In genomic region chr19:6400096-6401086, GRCm38 (mm10) we compare ENCODE assay signal across 8 mouse cellular contexts. TPM values are rescaled to one million over a fixed set of nuclear protein-coding genes. Genes with fewer than 3 reads are reported as not detected.
DNase-seq lines count a peak whose midpoint lies in the region; ATAC-seq and TF ChIP-seq lines count a peak whose summit lies in the region.

No protein-coding gene starts in this region.

- H3K9ac ChIP-seq in CH12.LX (ENCODE audit: insufficient read depth, low read depth), result peak overlapping the region; percentile 51
- H3K9ac ChIP-seq in forebrain, postnatal 0 days, result peak overlapping the region; percentile 73

- H3K4me3 ChIP-seq in CH12.LX (replicated peaks in 1 of 3; ENCODE audit: low read depth in 2 of 3, low read length in 2 of 3, poor library complexity in 1 of 3), result peak overlapping the region; percentile 51 to 62 (median 53)
- peak overlapping the region; percentile 51 for H3K4me3 ChIP-seq in forebrain, postnatal 0 days (ENCODE audit: low read depth, low read length)

- H3K79me2 ChIP-seq in CH12.LX (replicated peaks; ENCODE audit: control insufficient read depth, extremely low read depth, insufficient read depth, poor library complexity, severe bottlenecking), result no peaks in the 10 kb centered on the region

- 2% methylated on average over 29 of the region's 29 CpGs for WGBS in forebrain, postnatal 0 days

- TF ChIP-seq CTCF in CH12.LX (conservative IDR thresholded peaks at IDR 0.05 in 1 of 2, IDR thresholded peaks at IDR 0.05 in 1 of 2; ENCODE audit: low read depth in 2 of 2, low read length in 2 of 2), result peak in 1 of 2 experiments; percentile 31; a peak in 2 of 4 replicates
- TF ChIP-seq CTCF in forebrain, postnatal 0 days (IDR thresholded peaks at IDR 0.05; ENCODE audit: low read depth), result peak; percentile 40

- peaks cover 0 to 27% of the 10 kb centered on the region in 2 experiments for H3K36me3 ChIP-seq in CH12.LX (replicated peaks in 1 of 2; ENCODE audit: control insufficient read depth in 1 of 2, insufficient read depth in 1 of 2, low read length in 1 of 2)
- H3K36me3 ChIP-seq in forebrain, postnatal 0 days (ENCODE audit: insufficient read depth), result no peaks in the 10 kb centered on the region

- no peaks in the 10 kb centered on the region for H3K27me3 ChIP-seq in CH12.LX (replicated peaks)
- H3K27me3 ChIP-seq in forebrain, postnatal 0 days (ENCODE audit: insufficient read depth, low read length), result no peaks in the 10 kb centered on the region

- peak; percentile 53 for ATAC-seq in forebrain, postnatal 0 days
- peak; percentile 14; the same call in 1 of the 2 replicates for ATAC-seq in monocyte, adult 5-6 weeks (replicated peaks; ENCODE audit: insufficient number of reproducible peaks, low FRiP score, low TSS enrichment, poor library complexity, severe bottlenecking)
- ATAC-seq in cerebellum, adult (ENCODE audit: insufficient number of reproducible peaks, low FRiP score, low TSS enrichment), result no peak

- peak overlapping the region; percentile 90 for H3K4me2 ChIP-seq in CH12.LX (ENCODE audit: insufficient read depth, low read depth, poor library complexity, severe bottlenecking)
- H3K4me2 ChIP-seq in forebrain, postnatal 0 days (ENCODE audit: low read depth), result peak overlapping the region; percentile 98

- in situ Hi-C loops in CH12.LX (cut with MboI; ENCODE audit: low pct_ligation_motif_present, low pct_unique_long_range_greater_than_20kb, low sequenced_read_pairs), result no loop called here

- H3K4me1 ChIP-seq in CH12.LX (ENCODE audit: control insufficient read depth in 1 of 2, insufficient read depth in 2 of 2), result peaks cover 4 to 39% of the 10 kb centered on the region in 2 experiments
- peaks cover 9% of the 10 kb centered on the region; the same call in 1 of the 2 replicates for H3K4me1 ChIP-seq in forebrain, postnatal 0 days (ENCODE audit: insufficient read depth)

- TF ChIP-seq RAD21 in CH12.LX (IDR thresholded peaks at IDR 0.05; ENCODE audit: low read depth, low read length), result no peak; the same call in 1 of the 2 replicates

- dilution Hi-C loops in CH12.LX (cut with MboI; ENCODE audit: extremely low pct_ligation_motif_present, extremely low pct_unique_long_range_greater_than_20kb, low sequenced_read_pairs), result no loop called here

- DNase-seq in embryo, embryonic 10.5 days (ENCODE audit: low spot score), result peak; percentile 40
- DNase-seq in embryo, embryonic 11 days, result no peak
- DNase-seq in CH12.LX (ENCODE audit: extremely low read depth), result peak; percentile 29
- peak; percentile 65 for DNase-seq in forebrain, postnatal 0 days
- peak; percentile 45 to 65 for DNase-seq in kidney, postnatal 4 days
- DNase-seq in layer of hippocampus, postnatal 25 days (ENCODE audit: extremely low spot score in 1 of 2, low spot score in 1 of 2), result no peak

- TF ChIP-seq EP300 in CH12.LX (IDR thresholded peaks at IDR 0.05; ENCODE audit: low read length), result no peak

- no peak for TF ChIP-seq POLR2A in CH12.LX (IDR thresholded peaks at IDR 0.05; ENCODE audit: low read depth, low read length)

- H3K9me3 ChIP-seq in CH12.LX (replicated peaks; ENCODE audit: low read length), result no peaks in the 10 kb centered on the region
- H3K9me3 ChIP-seq in forebrain, postnatal 0 days (ENCODE audit: low read length), result no peaks in the 10 kb centered on the region

- H3K27ac ChIP-seq in CH12.LX (ENCODE audit: insufficient read depth, low read depth), result no peak overlapping the region
- peak overlapping the region; percentile 88 for H3K27ac ChIP-seq in forebrain, postnatal 0 days (ENCODE audit: low read depth, low read length)

TF ChIP-seq in CH12.LX, 34 proteins besides CTCF, POLR2A, EP300 and RAD21:
- no peak for TF ChIP-seq BHLHE40 (IDR thresholded peaks at IDR 0.05; ENCODE audit: low read depth, low read length)
- peak; percentile 83 for TF ChIP-seq MXI1 (IDR thresholded peaks at IDR 0.05; ENCODE audit: low read depth, low read length)
- no peak for TF ChIP-seq E2F4 (IDR thresholded peaks at IDR 0.05; ENCODE audit: insufficient replicate concordance, low read depth, low read length)
- TF ChIP-seq CHD2 (IDR thresholded peaks at IDR 0.05; ENCODE audit: low read length), result 0 out of 2 replicates have a peak, but pooled peaks have one; percentile 32
- TF ChIP-seq ZC3H11A (IDR thresholded peaks at IDR 0.05; ENCODE audit: low read depth, low read length), result no peak
- TF ChIP-seq IRF4 (IDR thresholded peaks at IDR 0.05; ENCODE audit: low read depth, low read length), result no peak
- TF ChIP-seq MAX (IDR thresholded peaks at IDR 0.05; ENCODE audit: low read length), result peak; percentile 77
- TF ChIP-seq ELF1 (IDR thresholded peaks at IDR 0.05; ENCODE audit: low read depth, low read length), result no peak
- no peak for TF ChIP-seq JUND (conservative IDR thresholded peaks at IDR 0.05; ENCODE audit: low read depth, low read length)
- TF ChIP-seq POLR2AphosphoS2 (IDR thresholded peaks at IDR 0.05; ENCODE audit: low read depth, low read length), result no peak
- TF ChIP-seq ZKSCAN1 (IDR thresholded peaks at IDR 0.05; ENCODE audit: borderline replicate concordance, low read depth, low read length), result no peak
- no peak for TF ChIP-seq GABPA (IDR thresholded peaks at IDR 0.05; ENCODE audit: insufficient replicate concordance, low read depth, low read length)
- no peak for TF ChIP-seq USF2 (conservative IDR thresholded peaks at IDR 0.05; ENCODE audit: low read depth, low read length)
- TF ChIP-seq ZMIZ1 (IDR thresholded peaks at IDR 0.05; ENCODE audit: low read depth, low read length), result no peak
- no peak for TF ChIP-seq MAFK (IDR thresholded peaks at IDR 0.05; ENCODE audit: insufficient replicate concordance, low read length)
- TF ChIP-seq PAX5 (IDR thresholded peaks at IDR 0.05; ENCODE audit: low read length), result no peak
- no peak for TF ChIP-seq UBTF (IDR thresholded peaks at IDR 0.05; ENCODE audit: low read depth, low read length)
- TF ChIP-seq CHD1 (IDR thresholded peaks at IDR 0.05; ENCODE audit: low read depth, low read length), result no peak
- TF ChIP-seq JUN (IDR thresholded peaks at IDR 0.05; ENCODE audit: insufficient read depth, low read depth, low read length), result no peak
TF ChIP-seq in CH12.LX: peak in this region for 3.

RNA-seq across cellular contexts. Expression of gene Rasgrp2, which starts 1.3 kb away (rescaled TPM):
- total RNA-seq in CH12.LX (2012; rRNA removed) (16.9 and 22.0 TPM in 2 replicates), CH12.LX (2014; rRNA removed) (7.4 and 9.3 TPM in 2 replicates)
- polyA plus RNA-seq in CH12.LX (2012; ENCODE audit: insufficient read length, low read depth), result 26.0 and 37.9 TPM in 2 replicates
- 125 and 170 TPM in 2 replicates for total RNA-seq in forebrain, postnatal 0 days (2014; rRNA removed)
- polyA plus RNA-seq in forebrain, postnatal 0 days (2015; fragmentation: Nextera tagmentation; extraction: Ambion mirVana), result 130 and 150 TPM in 2 replicates
- total RNA-seq in monocyte, adult 5-6 weeks (2017), result 260 to 384 TPM (median 349 TPM) in 3 replicates
- 10 to 100 TPM; 29.3 to 29.8 TPM for total RNA-seq in layer of hippocampus, postnatal 25 days (2021)

RNA-seq across cellular contexts. Expression of gene Pygm, which starts 16.2 kb away (rescaled TPM):
- total RNA-seq in CH12.LX (2012; rRNA removed) (0.47 and 0.63 TPM in 2 replicates), CH12.LX (2014; rRNA removed) (0.32 and 0.92 TPM in 2 replicates)
- polyA plus RNA-seq in CH12.LX (2012; ENCODE audit: insufficient read length, low read depth), result 1.2 and 2.0 TPM in 2 replicates
- total RNA-seq in forebrain, postnatal 0 days (2014; rRNA removed), result 6.2 and 8.8 TPM in 2 replicates
- 4.7 and 7.6 TPM in 2 replicates for polyA plus RNA-seq in forebrain, postnatal 0 days (2015; fragmentation: Nextera tagmentation; extraction: Ambion mirVana)
- total RNA-seq in monocyte, adult 5-6 weeks (2017), result 4.5 to 17.7 TPM (median 7.7 TPM) in 3 replicates
- total RNA-seq in layer of hippocampus, postnatal 25 days (2021), result 10 to 100 TPM; 26.6 to 32.3 TPM

RNA-seq across cellular contexts. Expression of gene Nrxn2, which starts 18.1 kb away (rescaled TPM):
- total RNA-seq in CH12.LX (2012; rRNA removed) (0.29 and 0.30 TPM in 2 replicates), CH12.LX (2014; rRNA removed) (0.20 and 0.31 TPM in 2 replicates)
- polyA plus RNA-seq in CH12.LX (2012; ENCODE audit: insufficient read length, low read depth), result 0.71 and 1.1 TPM in 2 replicates
- 213 and 256 TPM in 2 replicates for total RNA-seq in forebrain, postnatal 0 days (2014; rRNA removed)
- polyA plus RNA-seq in forebrain, postnatal 0 days (2015; fragmentation: Nextera tagmentation; extraction: Ambion mirVana), result 45.1 and 49.4 TPM in 2 replicates
- not detected in 3 replicates for total RNA-seq in monocyte, adult 5-6 weeks (2017)
- 100 to 1,000 TPM; 404 to 465 TPM for total RNA-seq in layer of hippocampus, postnatal 25 days (2021)

RNA-seq across cellular contexts. Expression of gene Sf1, which starts 36.9 kb away (rescaled TPM):
- total RNA-seq in CH12.LX (2012; rRNA removed) (70.4 and 83.2 TPM in 2 replicates), CH12.LX (2014; rRNA removed) (54.5 and 64.7 TPM in 2 replicates)
- polyA plus RNA-seq in CH12.LX (2012; ENCODE audit: insufficient read length, low read depth), result 229 and 251 TPM in 2 replicates
- 70.0 and 113 TPM in 2 replicates for total RNA-seq in forebrain, postnatal 0 days (2014; rRNA removed)
- polyA plus RNA-seq in forebrain, postnatal 0 days (2015; fragmentation: Nextera tagmentation; extraction: Ambion mirVana), result 89.7 and 102 TPM in 2 replicates
- 222 to 393 TPM (median 317 TPM) in 3 replicates for total RNA-seq in monocyte, adult 5-6 weeks (2017)
- 100 to 1,000 TPM; 180 to 215 TPM for total RNA-seq in layer of hippocampus, postnatal 25 days (2021)

RNA-seq across cellular contexts. Expression of gene Map4k2, which starts 59.5 kb away (rescaled TPM):
- total RNA-seq in CH12.LX (2012; rRNA removed), result 77.6 and 95.2 TPM in 2 replicates
- 55.5 and 56.7 TPM in 2 replicates for total RNA-seq in CH12.LX (2014; rRNA removed)
- 119 and 127 TPM in 2 replicates for polyA plus RNA-seq in CH12.LX (2012; ENCODE audit: insufficient read length, low read depth)
- 43.0 and 55.8 TPM in 2 replicates for total RNA-seq in forebrain, postnatal 0 days (2014; rRNA removed)
- 6.7 and 9.7 TPM in 2 replicates for polyA plus RNA-seq in forebrain, postnatal 0 days (2015; fragmentation: Nextera tagmentation; extraction: Ambion mirVana)
- 119 to 200 TPM (median 169 TPM) in 3 replicates for total RNA-seq in monocyte, adult 5-6 weeks (2017)
- total RNA-seq in layer of hippocampus, postnatal 25 days (2021), result 10 to 100 TPM; 66.3 to 78.4 TPM

Comparison
In these comparisons a context has a peak if more than half of its experiments do, and no peak if none do; other contexts are left out.
1. DNase-seq: peak in embryo, embryonic 10.5 days (single experiment), CH12.LX (single experiment), forebrain, postnatal 0 days (single experiment) and kidney, postnatal 4 days (2 of 2); none in embryo, embryonic 11 days (single experiment) and layer of hippocampus, postnatal 25 days (0 of 2).
2. RNA of gene Nrxn2, which starts 18.1 kb away (total RNA-seq): 404 to 465 TPM in layer of hippocampus, postnatal 25 days and 213 to 256 TPM in forebrain, postnatal 0 days; 0.20 to 0.31 TPM in CH12.LX and not detected in monocyte, adult 5-6 weeks; every median in the first group is over 100 times any median in the second.